ENCODE assay signal across 7 mouse cellular contexts in genomic region chr5:91629472-91629871, GRCm38 (mm10).
A peak's percentile ranks its signal among the peaks of the same experiment; 100 is the strongest.
DNase-seq lines count a peak whose midpoint lies in the region; ATAC-seq lines count a peak whose summit lies in the region.

No protein-coding gene starts in this region.

- DNase-seq in ovary, adult 18-20 months (ENCODE audit: low spot score) = peak; percentile 8
- no peak for DNase-seq in ovary, postnatal 10 days (ENCODE audit: low spot score)
- DNase-seq in cerebellum, postnatal 36 days = peak; percentile 13 to 21
- peak; percentile 44 for DNase-seq in urinary bladder, adult 2 months (ENCODE audit: low spot score)
- DNase-seq in neural tube, embryonic 10.5 days (ENCODE audit: extremely low spot score, low spot score) = no peak
- DNase-seq in left cerebral cortex, adult 11 months (ENCODE audit: low spot score) = no peak

- H3K36me3 ChIP-seq in heart, embryonic 16.5 days (ENCODE audit: control insufficient read depth, insufficient read depth) = no peaks in the 10 kb centered on the region

- peak overlapping the region; percentile 92 for H3K27ac ChIP-seq in heart, embryonic 16.5 days (ENCODE audit: low read length)

- peak overlapping the region; percentile 6; the same call in 1 of the 2 replicates for H3K4me2 ChIP-seq in heart, embryonic 16.5 days (ENCODE audit: low read depth, low read length)

- peaks cover 16% of the 10 kb centered on the region for H3K4me1 ChIP-seq in heart, embryonic 16.5 days (ENCODE audit: control insufficient read depth, insufficient read depth, low read length)

- WGBS in heart, embryonic 16.5 days = 19% methylated on average over 5 of the region's 5 CpGs

- H3K9ac ChIP-seq in heart, embryonic 16.5 days (ENCODE audit: low read length) = 0 out of 2 replicates have a peak overlapping the region, but pooled peaks have one; percentile 2

- H3K4me3 ChIP-seq in heart, embryonic 16.5 days (ENCODE audit: low read length) = no peak overlapping the region

- no peaks in the 10 kb centered on the region for H3K27me3 ChIP-seq in heart, embryonic 16.5 days (ENCODE audit: control insufficient read depth, insufficient read depth, low read length)

- peak; percentile 97 for ATAC-seq in heart, embryonic 16.5 days (replicated peaks; ENCODE audit: extremely low read depth, insufficient read depth, low FRiP score)

- H3K9me3 ChIP-seq in heart, embryonic 16.5 days (replicated peaks; ENCODE audit: control insufficient read depth, low read length) = no peaks in the 10 kb centered on the region

Comparison
In these comparisons a context has a peak if more than half of its experiments do, and no peak if none do; other contexts are left out.
1. DNase-seq: peak in ovary, adult 18-20 months (single experiment), cerebellum, postnatal 36 days (2 of 2) and urinary bladder, adult 2 months (single experiment); none in ovary, postnatal 10 days (single experiment), neural tube, embryonic 10.5 days (single experiment) and left cerebral cortex, adult 11 months (single experiment).